Mouse (Mus musculus) embryonic facial prominence, embryonic 13.5 days (tissue): ENCODE results near the gene Spata33. TPM values are rescaled to one million over a fixed set of nuclear protein-coding genes. Genes with fewer than 3 reads are reported as not detected.

Source experiments
- ATAC-seq: fragments of 200-750 bp; cut with Nextera tagmentation; 2 replicates; pipeline ENCODE4 v1.8.0; 2017; ENCODE audit warnings: low read depth; ENCODE audit not compliant: insufficient number of reproducible peaks, insufficient read depth, low FRiP score, low TSS enrichment
- H3K27ac ChIP-seq: fragments of 300-500 bp; sonication (generic); 2 replicates; pipeline ENCODE4 v1.5.1; 2015; ENCODE audit warnings: moderate library complexity, mild to moderate bottlenecking, inconsistent platforms
- H3K27me3 ChIP-seq: fragments of 300-500 bp; sonication (generic); 2 replicates; pipeline ENCODE4 v1.6.1; 2015; ENCODE audit warnings: mild to moderate bottlenecking, inconsistent platforms
- H3K36me3 ChIP-seq: fragments of 300-500 bp; sonication (generic); 2 replicates; pipeline ENCODE4 v1.6.1; 2015; ENCODE audit warnings: mild to moderate bottlenecking, inconsistent platforms
- H3K4me1 ChIP-seq: fragments of 300-500 bp; sonication (generic); 2 replicates; pipeline ENCODE4 v1.6.1; 2015; ENCODE audit warnings: inconsistent platforms
- H3K4me2 ChIP-seq: fragments of 300-500 bp; sonication (generic); 2 replicates; pipeline ENCODE4 v1.6.1; 2015; ENCODE audit warnings: moderate library complexity, mild to moderate bottlenecking, inconsistent platforms
- H3K4me3 ChIP-seq: fragments of 300-500 bp; sonication (generic); 2 replicates; pipeline ENCODE4 v1.5.1; 2015; ENCODE audit warnings: mild to moderate bottlenecking, inconsistent platforms
- H3K9ac ChIP-seq: fragments of 300-500 bp; sonication (generic); 2 replicates; pipeline ENCODE4 v1.6.1; 2015; ENCODE audit warnings: mild to moderate bottlenecking, inconsistent platforms
- H3K9me3 ChIP-seq: fragments of 300-500 bp; sonication (generic); 2 replicates; pipeline ENCODE4 v1.6.1; 2016; ENCODE audit warnings: inconsistent platforms
- whole genome bisulfite sequencing: fragments of 180-500 bp; shearing (Covaris S2); methylation state at CpG from one replicate; pipeline ENCODE4 v1.1.7; 2015; ENCODE audit warnings: mixed read lengths; 5-methylcytosine and 5-hydroxymethylcytosine counted together
- polyA plus RNA-seq: library from polyadenylated mRNA; unstranded; fragments of >200 nt; fragmentation: Nextera tagmentation; extraction: Ambion mirVana; gene quantifications from 2 replicates; pipeline ENCODE4 v1.2.1, GENCODE M21; 2015

Gene Spata33
- polyA plus RNA-seq, 1 experiment from 2014 or later = 5.8 TPM

- no peak overlapping the region for H3K9ac ChIP-seq
- ATAC-seq = no peak
- peaks cover 15% of the 10 kb centered on the region for H3K36me3 ChIP-seq
- H3K4me2 ChIP-seq = no peak overlapping the region
- WGBS = 74% methylated on average over 11 of the region's 11 CpGs
- H3K27me3 ChIP-seq = peaks cover 43% of the 10 kb centered on the region
- H3K27ac ChIP-seq = no peak overlapping the region
- no peak overlapping the region for H3K4me3 ChIP-seq
- no peaks in the 10 kb centered on the region for H3K9me3 ChIP-seq
- peaks cover 23% of the 10 kb centered on the region for H3K4me1 ChIP-seq
Observed at GRCm38 (mm10) chr8:123233760-123234159, 21.1 kb downstream of the Spata33 start.

- no peaks in the 10 kb centered on the region for H3K9me3 ChIP-seq
- H3K27me3 ChIP-seq = peaks cover 43% of the 10 kb centered on the region
- peaks cover 23% of the 10 kb centered on the region for H3K4me1 ChIP-seq
- H3K4me2 ChIP-seq = peak overlapping the region; percentile 96
- H3K36me3 ChIP-seq = 0 out of 2 replicates have a peak, but pooled peaks cover 4% of the 10 kb centered on the region
- peak overlapping the region; percentile 59 for H3K4me3 ChIP-seq
- ATAC-seq = no peak
- 33% methylated on average over 13 of the region's 13 CpGs for WGBS
- H3K27ac ChIP-seq = no peak overlapping the region
- peak overlapping the region; percentile 73 for H3K9ac ChIP-seq
Observed at GRCm38 (mm10) chr8:123234918-123235519, 22.4 kb downstream of the Spata33 start.

- peak; percentile 79 for ATAC-seq
- peaks cover 43% of the 10 kb centered on the region for H3K27me3 ChIP-seq
- peak within 1 kb of the TSS; percentile 59 for H3K4me3 ChIP-seq
- no peak within 1 kb of the TSS for H3K27ac ChIP-seq
- H3K9me3 ChIP-seq = no peaks in the 10 kb centered on the region
- H3K4me2 ChIP-seq = peak within 1 kb of the TSS; percentile 96
- H3K4me1 ChIP-seq = peaks cover 23% of the 10 kb centered on the region
- peak within 1 kb of the TSS; percentile 73 for H3K9ac ChIP-seq
- 2% methylated on average over 57 of the region's 57 CpGs for whole genome bisulfite sequencing
- H3K36me3 ChIP-seq = no peaks in the 10 kb centered on the region
Observed at GRCm38 (mm10) chr8:123235520-123236497, 23.2 kb downstream of the Spata33 start, which contains the start of gene Spata2l. Gene Spata2l (minus strand): TSS chr8:123236233.

GRCm38 (mm10) chr8:123239398-123239797 lies 26.8 kb downstream of the Spata33 start:
- Histone ChIP-seq H3K4me2 (no peak overlapping the region), H3K36me3 (peaks cover 32% of the 10 kb centered on the region), H3K27ac (no peak overlapping the region), H3K27me3 (peaks cover 26% of the 10 kb centered on the region), H3K4me3 (no peak overlapping the region), H3K4me1 (peaks cover 20% of the 10 kb centered on the region), H3K9ac (no peak overlapping the region), H3K9me3 (no peaks in the 10 kb centered on the region)
- no peak for ATAC-seq
- 88% methylated on average over 10 of the region's 10 CpGs for WGBS

- Histone ChIP-seq H3K27me3 (no peaks in the 10 kb centered on the region), H3K27ac (no peak overlapping the region), H3K4me3 (no peak overlapping the region), H3K4me2 (no peak overlapping the region), H3K4me1 (no peaks in the 10 kb centered on the region), H3K36me3 (peaks cover 61% of the 10 kb centered on the region), H3K9ac (no peak overlapping the region), H3K9me3 (no peaks in the 10 kb centered on the region)
- WGBS = 89% methylated on average over 7 of the region's 7 CpGs
- no peak for ATAC-seq
Observed at GRCm38 (mm10) chr8:123242107-123242923, 29.7 kb downstream of the Spata33 start.

- H3K4me2 ChIP-seq = no peak overlapping the region
- no peaks in the 10 kb centered on the region for H3K9me3 ChIP-seq
- 74% methylated on average over 11 of the region's 11 CpGs for WGBS
- no peaks in the 10 kb centered on the region for H3K4me1 ChIP-seq
- no peak for ATAC-seq
- H3K27ac ChIP-seq = no peak overlapping the region
- H3K4me3 ChIP-seq = no peak overlapping the region
- H3K27me3 ChIP-seq = no peaks in the 10 kb centered on the region
- peaks cover 68% of the 10 kb centered on the region for H3K36me3 ChIP-seq
- H3K9ac ChIP-seq = no peak overlapping the region
Observed at GRCm38 (mm10) chr8:123243053-123243452, 30.4 kb downstream of the Spata33 start.

- H3K4me2 ChIP-seq = no peak overlapping the region
- peaks cover 82% of the 10 kb centered on the region for H3K36me3 ChIP-seq
- H3K4me3 ChIP-seq = no peak overlapping the region
- WGBS = 89% methylated on average over 4 of the region's 4 CpGs
- no peaks in the 10 kb centered on the region for H3K9me3 ChIP-seq
- no peaks in the 10 kb centered on the region for H3K4me1 ChIP-seq
- no peak overlapping the region for H3K27ac ChIP-seq
- no peaks in the 10 kb centered on the region for H3K27me3 ChIP-seq
- no peak overlapping the region for H3K9ac ChIP-seq
- no peak for ATAC-seq
Observed at GRCm38 (mm10) chr8:123244382-123244781, 31.8 kb downstream of the Spata33 start.

- Histone ChIP-seq H3K9me3 (no peaks in the 10 kb centered on the region), H3K36me3 (peaks cover 92% of the 10 kb centered on the region), H3K4me2 (no peak overlapping the region), H3K27me3 (no peaks in the 10 kb centered on the region), H3K27ac (no peak overlapping the region), H3K4me3 (no peak overlapping the region), H3K9ac (no peak overlapping the region), H3K4me1 (no peaks in the 10 kb centered on the region)
- WGBS = 88% methylated on average over 12 of the region's 12 CpGs
- no peak for ATAC-seq
Observed at GRCm38 (mm10) chr8:123245543-123245942, 32.9 kb downstream of the Spata33 start.

- Histone ChIP-seq H3K9ac (no peak overlapping the region), H3K4me1 (peaks cover 4% of the 10 kb centered on the region), H3K36me3 (peaks cover 94% of the 10 kb centered on the region), H3K27me3 (no peaks in the 10 kb centered on the region), H3K4me3 (no peak overlapping the region), H3K4me2 (no peak overlapping the region), H3K9me3 (no peaks in the 10 kb centered on the region), H3K27ac (no peak overlapping the region)
- WGBS = 94% methylated on average over 6 of the region's 6 CpGs
- ATAC-seq = no peak
Observed at GRCm38 (mm10) chr8:123247748-123248147, 35.1 kb downstream of the Spata33 start.

GRCm38 (mm10) chr8:123248596-123248995 lies 36.0 kb downstream of the Spata33 start:
- ATAC-seq = no peak

GRCm38 (mm10) chr8:123250940-123251339 lies 38.3 kb downstream of the Spata33 start:
- H3K9me3 ChIP-seq = no peaks in the 10 kb centered on the region
- WGBS = 95% methylated on average over 5 of the region's 5 CpGs
- no peak for ATAC-seq
- peaks cover 22% of the 10 kb centered on the region for H3K4me1 ChIP-seq
- no peak overlapping the region for H3K4me3 ChIP-seq
- no peak overlapping the region for H3K27ac ChIP-seq
- no peak overlapping the region for H3K4me2 ChIP-seq
- H3K9ac ChIP-seq = no peak overlapping the region
- H3K36me3 ChIP-seq = peaks cover 65% of the 10 kb centered on the region
- no peaks in the 10 kb centered on the region for H3K27me3 ChIP-seq

More at GRCm38 (mm10) chr8:123248596-123248995, 36.0 kb downstream of the Spata33 start:
- WGBS = 96% methylated on average over 8 of the region's 8 CpGs
- Histone ChIP-seq H3K4me1 (peaks cover 10% of the 10 kb centered on the region), H3K9me3 (no peaks in the 10 kb centered on the region), H3K36me3 (peaks cover 85% of the 10 kb centered on the region), H3K4me3 (no peak overlapping the region), H3K27ac (no peak overlapping the region), H3K27me3 (no peaks in the 10 kb centered on the region), H3K4me2 (no peak overlapping the region), H3K9ac (no peak overlapping the region)
